Mouse (Mus musculus): ENCODE measurements around the gene Lrrc30. TPM values are rescaled to one million over a fixed set of nuclear protein-coding genes. Genes with fewer than 3 reads are reported as not detected.
A peak's percentile ranks its signal among the peaks of the same experiment; 100 is the strongest.

Lrrc30 gene
- polyA plus RNA-seq, 1 experiment from 2014 or later = not detected

DNA sequence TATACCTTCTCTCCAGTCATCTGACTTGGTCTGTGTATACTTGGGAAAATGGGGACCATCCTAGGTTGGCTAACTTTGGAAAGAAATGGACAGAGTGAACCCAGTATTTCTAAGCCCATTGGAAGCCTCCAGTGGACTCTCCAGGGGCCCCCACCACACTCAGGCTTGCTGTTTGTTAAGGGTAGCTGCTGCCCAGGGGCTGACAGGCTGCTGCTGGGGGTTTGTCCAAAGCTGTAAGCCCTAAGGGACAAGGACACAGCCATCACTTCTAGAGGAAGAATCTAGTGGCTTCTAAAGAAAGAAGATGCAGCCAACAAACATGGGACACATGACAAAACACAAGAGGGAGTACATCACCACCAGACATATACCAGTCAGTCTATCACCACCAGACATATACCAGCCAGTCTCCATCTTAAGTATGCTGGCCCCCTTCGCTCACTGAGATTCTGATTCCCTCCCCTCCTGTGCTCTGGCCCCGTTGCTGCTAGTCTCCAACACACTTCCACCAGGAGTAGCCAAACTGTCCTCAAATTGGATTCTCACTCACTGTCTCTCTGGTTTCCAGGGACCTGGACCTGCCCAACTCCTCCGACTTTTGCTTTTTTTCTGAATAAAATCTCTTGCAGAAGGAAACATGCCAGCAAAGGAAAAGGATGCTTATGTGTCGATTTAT is 49.7 kb downstream of the Lrrc30 start:
- no peaks in the 10 kb centered on the region for H3K4me1 ChIP-seq (replicated peaks; ENCODE audit: control insufficient read depth, insufficient read depth)
- ATAC-seq (ENCODE audit: low FRiP score, low TSS enrichment) = no peak
- H3K36me3 ChIP-seq (ENCODE audit: control insufficient read depth, insufficient read depth, low read length) = no peaks in the 10 kb centered on the region
- DNase-seq (ENCODE audit: low spot score) = no peak
- H3K27me3 ChIP-seq (ENCODE audit: control insufficient read depth, insufficient read depth, low read length) = no peaks in the 10 kb centered on the region
- no peak overlapping the region for H3K4me3 ChIP-seq (ENCODE audit: low read depth, low read length)
- H3K9ac ChIP-seq (ENCODE audit: low read length) = no peak overlapping the region
- no peak overlapping the region for H3K27ac ChIP-seq (replicated peaks)
- TF ChIP-seq CTCF (IDR thresholded peaks at IDR 0.05; ENCODE audit: low read depth) (no peak), EP300 (optimal IDR thresholded peaks at IDR 0.05) (no peak)
- H3K4me2 ChIP-seq (replicated peaks; ENCODE audit: low read depth) = no peak overlapping the region
- H3K9me3 ChIP-seq (ENCODE audit: control insufficient read depth, low read length) = no peaks in the 10 kb centered on the region
- 81% methylated on average over 4 of the region's 4 CpGs for WGBS

DNA sequence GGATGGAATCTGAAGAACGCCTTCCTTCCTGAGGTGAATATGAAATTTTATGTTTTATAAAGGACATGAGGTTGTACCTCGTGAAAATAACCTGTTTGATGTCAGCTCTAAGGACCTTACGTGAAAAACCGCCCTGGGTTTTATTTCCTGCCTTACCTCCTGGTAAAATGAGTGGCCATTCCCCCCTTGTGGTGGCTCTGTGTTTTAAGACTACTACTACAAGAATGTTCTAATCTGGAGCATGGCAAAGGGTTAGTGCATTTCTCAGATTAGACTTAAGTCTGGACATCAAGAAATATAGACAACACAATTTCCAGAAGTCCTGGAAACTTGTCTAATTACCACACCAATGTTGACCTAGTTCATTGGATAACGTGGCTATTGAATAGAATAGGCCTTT is 50.7 kb downstream of the Lrrc30 start:
- ATAC-seq (ENCODE audit: low FRiP score, low TSS enrichment) (no peak), DNase-seq (ENCODE audit: low spot score) (no peak)
- H3K4me1 ChIP-seq (replicated peaks; ENCODE audit: control insufficient read depth, insufficient read depth) = no peaks in the 10 kb centered on the region
- WGBS = 76% methylated on average over 5 of the region's 5 CpGs
- no peak overlapping the region for H3K4me3 ChIP-seq (ENCODE audit: low read depth, low read length)
- H3K4me2 ChIP-seq (replicated peaks; ENCODE audit: low read depth) = no peak overlapping the region
- H3K27me3 ChIP-seq (ENCODE audit: control insufficient read depth, insufficient read depth, low read length) = no peaks in the 10 kb centered on the region
- TF ChIP-seq EP300 (optimal IDR thresholded peaks at IDR 0.05) (no peak), CTCF (IDR thresholded peaks at IDR 0.05; ENCODE audit: low read depth) (peak; percentile 38; the same call in 1 of the 2 replicates)
- H3K27ac ChIP-seq (replicated peaks) = no peak overlapping the region
- no peaks in the 10 kb centered on the region for H3K36me3 ChIP-seq (ENCODE audit: control insufficient read depth, insufficient read depth, low read length)
- no peak overlapping the region for H3K9ac ChIP-seq (ENCODE audit: low read length)
- no peaks in the 10 kb centered on the region for H3K9me3 ChIP-seq (ENCODE audit: control insufficient read depth, low read length)

Other genes with a start within 250 kb of the Lrrc30 start
- 0.76 and 1.0 TPM in 2 replicates for gene Lama1, start 64.5 kb upstream of the Lrrc30 start, polyA plus RNA-seq (2015; fragmentation: Nextera tagmentation; extraction: Ambion mirVana)